Mouse (Mus musculus): Measurements from ENCODE around the gene Wtip.
"Not testable (repeated sequence)": the region's sequence is repeated elsewhere in the genome, so short reads cannot be mapped to it uniquely, and the experiment has no call there.

The Wtip gene

DNA sequence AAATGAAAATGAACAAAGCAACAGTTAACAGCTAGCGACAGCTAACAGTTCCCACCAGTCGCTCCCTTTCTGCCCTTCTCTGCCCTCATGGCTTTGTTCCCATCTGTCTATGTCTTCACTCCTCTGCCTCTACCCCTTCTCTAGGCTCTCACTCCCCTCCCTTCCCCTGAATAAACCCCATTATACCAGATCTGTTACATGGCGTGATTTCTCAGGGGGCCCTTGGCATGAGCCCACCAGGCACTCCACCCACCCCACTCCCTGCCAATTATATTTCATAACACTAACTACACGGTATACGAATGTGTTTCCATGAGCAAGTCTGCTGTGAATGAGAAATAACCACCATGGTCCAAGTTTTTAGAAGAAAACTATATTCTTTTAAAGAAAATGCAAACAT, 23.9 kb downstream of the Wtip start:
- no peak for DNase-seq

DNA sequence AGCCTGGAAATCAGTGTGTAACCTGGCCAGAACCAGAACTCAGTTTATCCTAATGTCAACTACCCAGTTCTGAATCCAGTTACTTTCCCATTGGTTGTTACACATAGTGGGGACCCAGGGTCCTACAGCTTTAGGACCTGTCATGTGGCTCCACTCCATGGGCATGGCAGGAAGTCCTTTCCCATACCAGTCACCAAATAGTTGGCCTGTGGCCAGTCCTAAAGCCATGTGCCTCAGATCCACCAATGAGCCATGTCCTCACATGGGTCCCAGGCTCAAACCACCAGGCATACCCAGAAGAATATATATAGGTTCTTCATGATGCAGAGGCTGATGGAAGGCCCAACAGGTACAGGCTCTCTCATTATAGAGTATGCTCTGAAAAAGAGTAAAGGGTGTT, 31.8 kb downstream of the Wtip start:
- peak in 1 of 2 experiments; percentile 0 for DNase-seq

DNA sequence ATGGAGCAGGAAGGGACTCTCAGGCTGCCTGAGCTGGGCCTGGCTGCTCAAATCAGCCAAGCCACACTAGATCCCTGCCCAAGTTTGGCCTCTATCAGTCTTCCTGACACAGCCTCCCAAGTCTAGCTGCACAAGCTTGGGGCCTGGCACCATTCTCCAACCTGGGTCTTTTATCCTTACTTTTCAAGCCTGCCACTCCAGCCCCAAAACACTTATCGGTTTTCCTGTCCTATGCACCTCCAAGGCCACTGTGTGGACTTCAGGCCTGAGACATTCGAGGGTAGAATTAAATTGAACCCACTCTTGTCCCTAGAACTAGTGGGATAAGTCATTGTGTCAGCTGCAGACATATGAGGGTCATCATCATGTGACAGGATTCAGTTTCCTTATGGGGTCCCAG, 33.1 kb downstream of the Wtip start:
- DNase-seq = no peak

DNA sequence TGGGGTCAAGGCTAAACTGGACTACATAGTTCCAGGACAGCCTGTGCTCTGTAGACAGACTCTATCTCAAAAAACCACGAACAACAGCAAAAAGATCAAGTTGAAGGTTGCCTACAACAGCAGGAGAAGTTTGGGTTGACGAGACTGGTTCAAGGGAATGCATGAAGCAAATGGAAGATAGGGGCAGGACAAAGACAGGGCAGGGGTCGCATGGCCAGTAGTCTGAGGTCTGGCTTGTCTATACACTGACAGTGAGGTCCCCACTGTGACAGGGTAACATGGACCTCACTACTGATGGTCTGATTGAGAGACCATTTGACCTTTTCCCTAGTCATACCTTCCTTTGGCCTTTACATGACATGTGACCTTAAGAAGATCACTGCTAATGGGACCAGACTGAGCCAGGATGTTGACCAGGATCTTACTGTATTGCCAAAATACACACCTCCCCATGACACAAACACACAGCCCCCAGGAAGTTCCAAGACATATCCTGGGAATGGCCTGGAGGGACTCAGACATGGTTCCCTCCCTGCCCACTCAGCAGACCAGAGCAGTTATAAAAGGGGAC, 38.1 kb downstream of the Wtip start, which contains the start of gene Scgb1b30:
Gene Scgb1b30, plus strand, starts transcription at position 521 of the 571 bp plus-strand sequence.
- DNase-seq = no peak

DNA sequence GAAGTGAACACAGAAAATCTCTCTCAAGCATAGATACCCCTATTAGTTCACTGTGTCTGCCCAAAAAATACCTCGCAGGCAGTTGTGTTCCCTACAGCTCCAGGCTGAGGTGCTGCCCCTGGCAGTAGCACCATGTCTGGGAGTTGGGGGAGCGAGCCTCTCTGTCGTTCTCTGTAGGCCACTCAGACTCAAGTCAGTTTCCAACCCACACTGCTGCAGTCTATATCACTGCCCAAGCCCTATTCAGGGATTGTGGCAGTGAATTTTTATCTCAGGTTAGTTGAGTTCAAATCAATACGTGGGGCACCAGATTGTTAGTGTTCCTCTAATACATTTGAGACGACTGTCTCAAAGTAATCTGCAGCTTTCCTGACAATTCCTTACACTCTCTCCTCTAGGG, 64.9 kb downstream of the Wtip start:
- not testable (repeated sequence) for DNase-seq
